Mouse (Mus musculus) bone marrow macrophage, adult 2 months (primary cell): Measurements from ENCODE around the gene Six4. TPM values are rescaled to one million over a fixed set of nuclear protein-coding genes. Genes with fewer than 3 reads are reported as not detected.
A peak's percentile ranks its signal among the peaks of the same experiment; 100 is the strongest.
"Not testable (repeated sequence)": the region's sequence is repeated elsewhere in the genome, so short reads cannot be mapped to it uniquely, and the experiment has no call there.

Source experiments
- H3K27ac ChIP-seq: 2 replicates; pipeline ENCODE4 v1.5.1; 2012; ENCODE audit warnings: low read depth, low read length; ENCODE audit not compliant: insufficient read depth
- H3K4me1 ChIP-seq: 2 replicates; pipeline ENCODE4 v1.6.1; 2012; ENCODE audit warnings: low read length; ENCODE audit not compliant: control insufficient read depth, insufficient read depth
- H3K4me3 ChIP-seq: 2 replicates; pipeline ENCODE4 v1.5.1; 2012; ENCODE audit warnings: mild to moderate bottlenecking, low read length, moderate library complexity; ENCODE audit not compliant: insufficient read depth
- CTCF ChIP-seq: IDR thresholded peaks from 2 replicates; pipeline ENCODE4 v1.5.1; 2012; ENCODE audit warnings: low read depth, mild to moderate bottlenecking, low read length, moderate library complexity
- POLR2A ChIP-seq: IDR thresholded peaks from 2 replicates; pipeline ENCODE4 v1.6.1; 2012; ENCODE audit warnings: mild to moderate bottlenecking, low read depth, low read length, borderline replicate concordance
- polyA plus RNA-seq: library from polyadenylated mRNA; stranded (reverse); fragments of >200 nt; gene quantifications from 2 replicates; pipeline ENCODE4 v1.2.4, GENCODE M21; 2012; ENCODE audit not compliant: missing spikeins, insufficient read depth, insufficient read length

Gene Six4
- polyA plus RNA-seq, 1 experiment, result 0.08 TPM

- Histone ChIP-seq H3K4me3 (peak overlapping the region; percentile 61), H3K4me1 (no peaks in the 10 kb centered on the region), H3K27ac (no peak overlapping the region)
- no peak for TF ChIP-seq CTCF
- no peak for TF ChIP-seq POLR2A
Observed at GRCm38 (mm10) chr12:73112326-73113087, 749 bp downstream of the Six4 start.

- H3K4me3 ChIP-seq, result peak overlapping the region; percentile 61
- TF ChIP-seq POLR2A, result no peak
- TF ChIP-seq CTCF, result no peak
- no peaks in the 10 kb centered on the region for H3K4me1 ChIP-seq
- H3K27ac ChIP-seq, result no peak overlapping the region
Observed at GRCm38 (mm10) chr12:73111561-73112325, 1.5 kb downstream of the Six4 start.

- H3K4me1 ChIP-seq, result no peaks in the 10 kb centered on the region
- TF ChIP-seq CTCF (no peak), POLR2A (no peak)
- H3K27ac ChIP-seq, result no peak overlapping the region
- H3K4me3 ChIP-seq, result no peak overlapping the region
Observed at GRCm38 (mm10) chr12:73110431-73111111, 2.7 kb downstream of the Six4 start.

GRCm38 (mm10) chr12:73107821-73108220 lies 5.4 kb downstream of the Six4 start:
- TF ChIP-seq POLR2A (no peak), CTCF (no peak)

GRCm38 (mm10) chr12:73103713-73104112 lies 9.5 kb downstream of the Six4 start:
- Histone ChIP-seq H3K4me1 (no peaks in the 10 kb centered on the region), H3K4me3 (no peak overlapping the region), H3K27ac (no peak overlapping the region)
- TF ChIP-seq POLR2A (no peak), CTCF (no peak)

More at GRCm38 (mm10) chr12:73107821-73108220, 5.4 kb downstream of the Six4 start:
- Histone ChIP-seq H3K4me1 (no peaks in the 10 kb centered on the region), H3K4me3 (no peak overlapping the region), H3K27ac (no peak overlapping the region)

GRCm38 (mm10) chr12:73098593-73098992 lies 14.7 kb downstream of the Six4 start:
- H3K27ac ChIP-seq, result no peak overlapping the region
- no peak overlapping the region for H3K4me3 ChIP-seq
- TF ChIP-seq POLR2A (no peak), CTCF (no peak)
- no peaks in the 10 kb centered on the region for H3K4me1 ChIP-seq

- not testable (repeated sequence) for H3K27ac ChIP-seq, H3K4me1 ChIP-seq, H3K4me3 ChIP-seq
Observed at GRCm38 (mm10) chr12:73096177-73096576, 17.1 kb downstream of the Six4 start.

- no peak for TF ChIP-seq CTCF
- H3K4me3 ChIP-seq, result no peak overlapping the region
- H3K27ac ChIP-seq, result no peak overlapping the region
- H3K4me1 ChIP-seq, result no peaks in the 10 kb centered on the region
Observed at GRCm38 (mm10) chr12:73094605-73095004, 18.7 kb downstream of the Six4 start.

- TF ChIP-seq POLR2A, result no peak
- TF ChIP-seq CTCF, result no peak
- Histone ChIP-seq H3K4me3 (no peak overlapping the region), H3K27ac (no peak overlapping the region), H3K4me1 (no peaks in the 10 kb centered on the region)
Observed at GRCm38 (mm10) chr12:73094189-73094588, 19.1 kb downstream of the Six4 start.

GRCm38 (mm10) chr12:73090672-73091335 lies 22.5 kb downstream of the Six4 start:
- Histone ChIP-seq H3K4me3 (no peak overlapping the region), H3K4me1 (peaks cover 6% of the 10 kb centered on the region), H3K27ac (no peak overlapping the region)
- TF ChIP-seq POLR2A (no peak), CTCF (no peak)
